Mouse (Mus musculus) olfactory bulb, adult 2 months (tissue): ENCODE data around the gene Hcfc2.

Experiments
- CTCF ChIP-seq: fragments of 200-500 bp; IDR thresholded peaks from 2 replicates; pipeline ENCODE4 v1.5.1; 2012; ENCODE audit warnings: low read depth, mild to moderate bottlenecking, low read length, moderate library complexity; ENCODE audit not compliant: insufficient read depth
- POLR2A ChIP-seq: fragments of 200-500 bp; IDR thresholded peaks from 2 replicates; pipeline ENCODE4 v1.6.1; 2012; ENCODE audit warnings: mild to moderate bottlenecking, low read depth, low read length, moderate library complexity; ENCODE audit not compliant: insufficient read depth

DNA sequence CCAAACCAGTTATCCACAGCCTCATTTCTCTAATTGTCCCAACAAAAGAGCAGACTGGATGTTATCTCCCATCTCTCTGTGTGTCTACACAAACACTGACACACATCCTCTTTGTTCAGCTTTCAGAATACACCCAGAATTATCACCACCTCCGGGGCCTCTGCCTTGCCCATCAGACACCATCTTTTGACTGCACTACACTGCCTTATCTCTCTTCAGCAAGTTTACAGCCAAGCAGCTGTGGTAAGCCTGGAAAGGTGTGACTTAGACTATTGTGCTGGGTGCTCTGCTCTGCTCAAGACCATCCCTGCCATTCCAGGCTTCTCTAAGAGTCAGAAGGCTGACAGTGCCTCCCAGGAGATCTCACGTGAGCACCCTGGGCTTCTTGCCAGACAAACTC, 10.5 kb upstream of the Hcfc2 start:
- TF ChIP-seq POLR2A, result no peak
- no peak for TF ChIP-seq CTCF
